Mouse (Mus musculus) CH12.LX (cell line): ENCODE data around the gene Bco2. TPM values are rescaled to one million over a fixed set of nuclear protein-coding genes. Genes with fewer than 3 reads are reported as not detected.

ENCODE experiments used
- DNase-seq: peaks from one replicate; pipeline ENCODE4 v3.0.0-alpha.2; 2013; ENCODE audit errors: extremely low read depth
- H3K27ac ChIP-seq: 2 replicates; pipeline ENCODE4 v1.5.1; 2012; ENCODE audit warnings: low read depth, mild to moderate bottlenecking, control low read depth, moderate library complexity; ENCODE audit not compliant: insufficient read depth
- H3K27me3 ChIP-seq: replicated peaks from 2 replicates; pipeline ENCODE3; 2012; ENCODE audit warnings: inconsistent platforms
- H3K36me3 ChIP-seq, 2 experiments: replicated peaks in 1 of 2; 2 replicates each; pipeline versions ENCODE3 to v1.6.1; 2012; ENCODE audit warnings: inconsistent platforms in 1 of 2, low read length in 1 of 2, mild to moderate bottlenecking in 1 of 2, mixed read lengths in 1 of 2, moderate library complexity in 1 of 2; ENCODE audit not compliant: control insufficient read depth in 1 of 2, insufficient read depth in 1 of 2
- H3K4me1 ChIP-seq, 2 experiments: 2 replicates each; pipeline ENCODE4 v1.6.1; 2012; ENCODE audit warnings: inconsistent platforms in 1 of 2, moderate library complexity in 1 of 2; ENCODE audit not compliant: insufficient read depth in 2 of 2, control insufficient read depth in 1 of 2
- H3K4me2 ChIP-seq: 2 replicates; pipeline ENCODE4 v1.6.1; 2012; ENCODE audit warnings: low read depth, mild to moderate bottlenecking, control low read depth; ENCODE audit not compliant: poor library complexity, insufficient read depth, severe bottlenecking
- H3K4me3 ChIP-seq, 3 experiments: fragments of 150-350 bp in 1 of 3; sonication (generic) in 1 of 3; replicated peaks in 1 of 3; 2 replicates each; pipeline versions ENCODE3 to v1.5.1; 2011 to 2012; ENCODE audit warnings: low read depth in 2 of 3, low read length in 2 of 3, mild to moderate bottlenecking in 2 of 3, moderate library complexity in 2 of 3, control low read depth in 1 of 3, improper control_type of control experiment in 1 of 3, inconsistent platforms in 1 of 3, mixed read lengths in 1 of 3; ENCODE audit not compliant: poor library complexity in 1 of 3
- H3K79me2 ChIP-seq: replicated peaks from 2 replicates; pipeline ENCODE4 v1.6.1; 2012; ENCODE audit warnings: mild to moderate bottlenecking, moderate library complexity; ENCODE audit not compliant: control insufficient read depth, poor library complexity, insufficient read depth, severe bottlenecking; ENCODE audit errors: extremely low read depth
- H3K9ac ChIP-seq: 2 replicates; pipeline ENCODE4 v1.6.1; 2012; ENCODE audit warnings: low read depth, mild to moderate bottlenecking, control low read depth, moderate library complexity; ENCODE audit not compliant: insufficient read depth
- H3K9me3 ChIP-seq: replicated peaks from 2 replicates; pipeline ENCODE3; 2012; ENCODE audit warnings: low read length, inconsistent platforms, mixed read lengths
- BHLHE40 ChIP-seq: IDR thresholded peaks from 2 replicates; pipeline ENCODE4 v1.6.1; 2011; ENCODE audit warnings: mild to moderate bottlenecking, low read depth, low read length, improper control_type of control experiment
- CHD1 ChIP-seq: IDR thresholded peaks from 2 replicates; pipeline ENCODE4 v1.6.1; 2012; ENCODE audit warnings: low read depth, low read length, improper control_type of control experiment, inconsistent platforms
- CHD2 ChIP-seq: IDR thresholded peaks from 2 replicates; pipeline ENCODE4 v1.6.1; 2011; ENCODE audit warnings: low read length, improper control_type of control experiment
- CTCF ChIP-seq, 2 experiments: IDR thresholded peaks in 1 of 2; conservative IDR thresholded peaks in 1 of 2; 2 replicates each; pipeline ENCODE4 v1.5.1; 2011 to 2012; ENCODE audit warnings: low read depth in 2 of 2, low read length in 2 of 2, improper control_type of control experiment in 1 of 2, inconsistent platforms in 1 of 2, mild to moderate bottlenecking in 1 of 2, moderate library complexity in 1 of 2
- E2F4 ChIP-seq: IDR thresholded peaks from 2 replicates; pipeline ENCODE4 v1.6.1; 2011; ENCODE audit warnings: low read depth, low read length, improper control_type of control experiment; ENCODE audit not compliant: insufficient replicate concordance
- ELF1 ChIP-seq: IDR thresholded peaks from 2 replicates; pipeline ENCODE4 v1.6.1; 2014; ENCODE audit warnings: low read depth, mild to moderate bottlenecking, inconsistent platforms, low read length, improper control_type of control experiment
- EP300 ChIP-seq: IDR thresholded peaks from 2 replicates; pipeline ENCODE4 v1.6.1; 2011; ENCODE audit warnings: low read length, improper control_type of control experiment
- ETS1 ChIP-seq: conservative IDR thresholded peaks from 2 replicates; pipeline ENCODE4 v1.6.1; 2012; ENCODE audit warnings: low read depth, mild to moderate bottlenecking, inconsistent platforms, low read length, improper control_type of control experiment, moderate library complexity
- GABPA ChIP-seq: IDR thresholded peaks from 2 replicates; pipeline ENCODE4 v1.6.1; 2012; ENCODE audit warnings: low read depth, low read length, improper control_type of control experiment, inconsistent platforms; ENCODE audit not compliant: insufficient replicate concordance
- HCFC1 ChIP-seq: IDR thresholded peaks from 2 replicates; pipeline ENCODE4 v1.6.1; 2012; ENCODE audit warnings: low read depth, mild to moderate bottlenecking, inconsistent platforms, low read length, improper control_type of control experiment
- IRF4 ChIP-seq: IDR thresholded peaks from 2 replicates; pipeline ENCODE4 v1.6.1; 2014; ENCODE audit warnings: low read depth, mild to moderate bottlenecking, inconsistent platforms, low read length, improper control_type of control experiment
- JUN ChIP-seq: IDR thresholded peaks from 2 replicates; pipeline ENCODE4 v1.6.1; 2011; ENCODE audit warnings: low read depth, mild to moderate bottlenecking, low read length, improper control_type of control experiment, moderate library complexity; ENCODE audit not compliant: insufficient read depth
- KAT2A ChIP-seq: IDR thresholded peaks from 2 replicates; pipeline ENCODE4 v1.6.1; 2012; ENCODE audit warnings: low read length, improper control_type of control experiment, inconsistent platforms; ENCODE audit not compliant: insufficient replicate concordance
- MAFK ChIP-seq: IDR thresholded peaks from 2 replicates; pipeline ENCODE4 v1.6.1; 2011; ENCODE audit warnings: low read length, improper control_type of control experiment; ENCODE audit not compliant: insufficient replicate concordance
- MAX ChIP-seq: IDR thresholded peaks from 2 replicates; pipeline ENCODE4 v1.6.1; 2011; ENCODE audit warnings: low read length, improper control_type of control experiment
- MAZ ChIP-seq: IDR thresholded peaks from 2 replicates; pipeline ENCODE4 v1.6.1; 2012; ENCODE audit warnings: low read depth, mild to moderate bottlenecking, inconsistent platforms, low read length, improper control_type of control experiment, moderate library complexity
- MEF2A ChIP-seq: IDR thresholded peaks from 2 replicates; pipeline ENCODE4 v1.6.1; 2014; ENCODE audit warnings: low read depth, mild to moderate bottlenecking, inconsistent platforms, low read length, improper control_type of control experiment, borderline replicate concordance
- MXI1 ChIP-seq: IDR thresholded peaks from 2 replicates; pipeline ENCODE4 v1.6.1; 2011; ENCODE audit warnings: mild to moderate bottlenecking, low read depth, low read length, improper control_type of control experiment
- NELFE ChIP-seq: IDR thresholded peaks from 2 replicates; pipeline ENCODE4 v1.6.1; 2011; ENCODE audit warnings: low read depth, low read length, improper control_type of control experiment
- NRF1 ChIP-seq: IDR thresholded peaks from 2 replicates; pipeline ENCODE4 v1.6.1; 2014; ENCODE audit warnings: low read depth, mild to moderate bottlenecking, inconsistent platforms, low read length, improper control_type of control experiment, moderate library complexity
- PAX5 ChIP-seq: IDR thresholded peaks from 2 replicates; pipeline ENCODE4 v1.6.1; 2012; ENCODE audit warnings: low read length, inconsistent platforms, mixed read lengths
- POLR2A ChIP-seq: IDR thresholded peaks from 2 replicates; pipeline ENCODE4 v1.6.1; 2011; ENCODE audit warnings: low read depth, mild to moderate bottlenecking, improper control_type of control experiment, low read length
- RAD21 ChIP-seq: IDR thresholded peaks from 2 replicates; pipeline ENCODE4 v1.6.1; 2011; ENCODE audit warnings: low read depth, mild to moderate bottlenecking, low read length, improper control_type of control experiment, moderate library complexity
- RCOR1 ChIP-seq: conservative IDR thresholded peaks from 2 replicates; pipeline ENCODE4 v1.6.1; 2012; ENCODE audit warnings: low read depth, mild to moderate bottlenecking, inconsistent platforms, low read length, improper control_type of control experiment
- SIN3A ChIP-seq: IDR thresholded peaks from 2 replicates; pipeline ENCODE4 v1.6.1; 2012; ENCODE audit warnings: low read length, improper control_type of control experiment, inconsistent platforms
- SMC3 ChIP-seq: IDR thresholded peaks from 2 replicates; pipeline ENCODE4 v1.6.1; 2011; ENCODE audit warnings: low read depth, low read length, improper control_type of control experiment
- UBTF ChIP-seq: IDR thresholded peaks from 2 replicates; pipeline ENCODE4 v1.6.1; 2012; ENCODE audit warnings: low read depth, mild to moderate bottlenecking, inconsistent platforms, low read length, improper control_type of control experiment, moderate library complexity
- USF1 ChIP-seq: IDR thresholded peaks from 2 replicates; pipeline ENCODE4 v1.6.1; 2014; ENCODE audit warnings: low read depth, mild to moderate bottlenecking, inconsistent platforms, low read length, improper control_type of control experiment
- USF2 ChIP-seq: conservative IDR thresholded peaks from 2 replicates; pipeline ENCODE4 v1.6.1; 2011; ENCODE audit warnings: low read depth, low read length, improper control_type of control experiment
- ZC3H11A ChIP-seq: IDR thresholded peaks from 2 replicates; pipeline ENCODE4 v1.6.1; 2012; ENCODE audit warnings: low read depth, mild to moderate bottlenecking, inconsistent platforms, low read length, improper control_type of control experiment
- ZKSCAN1 ChIP-seq: IDR thresholded peaks from 2 replicates; pipeline ENCODE4 v1.6.1; 2012; ENCODE audit warnings: low read depth, inconsistent platforms, low read length, improper control_type of control experiment, borderline replicate concordance
- ZMIZ1 ChIP-seq: IDR thresholded peaks from 2 replicates; pipeline ENCODE4 v1.6.1; 2012; ENCODE audit warnings: low read depth, mild to moderate bottlenecking, inconsistent platforms, low read length, improper control_type of control experiment
- ZNF384 ChIP-seq: IDR thresholded peaks from 2 replicates; pipeline ENCODE4 v1.6.1; 2012; ENCODE audit warnings: low read depth, low read length, improper control_type of control experiment, inconsistent platforms
- dilution Hi-C: fragments of 300-500 bp; cut with MboI; formaldehyde crosslinking; loops from 2 replicates; pipeline ENCODE4 v1.14.3; 2020; ENCODE audit warnings: low sequenced_read_pairs; ENCODE audit not compliant: extremely low pct_unique_long_range_greater_than_20kb, extremely low pct_ligation_motif_present
- in situ Hi-C: fragments of 300-500 bp; cut with MboI; formaldehyde crosslinking; loops from 3 replicates; pipeline ENCODE4 v1.14.3; 2019; ENCODE audit warnings: low sequenced_read_pairs, low pct_ligation_motif_present, low pct_unique_long_range_greater_than_20kb, mixed read lengths
- polyA plus RNA-seq: library from polyadenylated mRNA; unstranded; fragments of >175 nt; gene quantifications from 2 replicates; pipeline ENCODE4 v1.2.1, GENCODE M21; 2012; ENCODE audit warnings: low read depth; ENCODE audit not compliant: insufficient read length
- total RNA-seq, 2 experiments: library from RNA; depleted of rRNA; stranded (reverse); fragments of 300-350 nt in 1 of 2; fragments of >200 nt in 1 of 2; gene quantifications; 2 replicates each; pipeline ENCODE4 v1.2.3; 2012 to 2014

Bco2 gene
- total and polyA plus RNA-seq, 3 experiments: 0.68 to 1.2 (median 0.93) TPM

GRCm38 (mm10) chr9:50533328-50533727 lies 21.7 kb downstream of the Bco2 start:
- H3K4me1 ChIP-seq: peaks cover 14 to 54% of the 10 kb centered on the region in 2 experiments
- no peak overlapping the region for H3K9ac ChIP-seq
- no peak for DNase-seq
- no peaks in the 10 kb centered on the region for H3K27me3 ChIP-seq
- no peak overlapping the region for H3K27ac ChIP-seq
- dilution Hi-C loops: no loop called here
- H3K36me3 ChIP-seq: no peaks in the 10 kb centered on the region
- in situ Hi-C loops: loop anchor here (25.0 kb wide), 1 partner anchor 996 kb away; no protein-coding TSS in a partner anchor
- TF ChIP-seq EP300 (no peak), NELFE (no peak), GABPA (no peak), SIN3A (no peak), ZMIZ1 (no peak), UBTF (no peak), ELF1 (no peak), RCOR1 (no peak), MAX (no peak), ETS1 (no peak), JUN (no peak), E2F4 (no peak), BHLHE40 (no peak), ZNF384 (no peak)
- H3K4me3 ChIP-seq: no peak overlapping the region
- H3K4me2 ChIP-seq: no peak overlapping the region
- no peaks in the 10 kb centered on the region for H3K9me3 ChIP-seq
- H3K79me2 ChIP-seq: no peaks in the 10 kb centered on the region

- H3K27me3 ChIP-seq: no peaks in the 10 kb centered on the region
- H3K4me2 ChIP-seq: no peak overlapping the region
- TF ChIP-seq CHD2 (no peak), BHLHE40 (no peak), ZKSCAN1 (no peak), ZMIZ1 (no peak), MEF2A (no peak), SMC3 (peak; percentile 80), CHD1 (no peak), HCFC1 (no peak), CTCF (conservative IDR thresholded peaks at IDR 0.05 in 1 of 2, IDR thresholded peaks at IDR 0.05 in 1 of 2; ENCODE audit: low read depth in 2 of 2, low read length in 2 of 2) (peak in 1 of 2 experiments; percentile 84; a peak in 2 of 4 replicates), POLR2A (no peak), KAT2A (no peak), RAD21 (peak; percentile 86), RCOR1 (no peak), ZC3H11A (peak; percentile 55), IRF4 (no peak), UBTF (no peak), MXI1 (no peak), MAFK (no peak), NRF1 (no peak), SIN3A (no peak), PAX5 (no peak), USF2 (no peak), USF1 (no peak), ETS1 (no peak), MAZ (no peak)
- no peak overlapping the region for H3K4me3 ChIP-seq
- H3K9me3 ChIP-seq: no peaks in the 10 kb centered on the region
- no peak for DNase-seq
- no peaks in the 10 kb centered on the region for H3K79me2 ChIP-seq
- H3K36me3 ChIP-seq: peaks cover 3 to 8% of the 10 kb centered on the region in 2 experiments
- in situ Hi-C loops: loop anchor here (25.0 kb wide), 1 partner anchor 994 kb away; no protein-coding TSS in a partner anchor
- H3K4me1 ChIP-seq: peaks cover 13 to 54% of the 10 kb centered on the region in 2 experiments
- no peak overlapping the region for H3K27ac ChIP-seq
- no peak overlapping the region for H3K9ac ChIP-seq
- dilution Hi-C loops: no loop called here
These were observed 24.1 kb downstream of the Bco2 start for GRCm38 (mm10) chr9:50530890-50531289.
